ENCODE assay signal across 14 mouse cellular contexts in genomic region chr2:156581244-156581643, GRCm38 (mm10). TPM values are rescaled to one million over a fixed set of nuclear protein-coding genes. Genes with fewer than 3 reads are reported as not detected.
DNase-seq lines count a peak whose midpoint lies in the region; ATAC-seq lines count a peak whose summit lies in the region.
"Had no signal": no experiment of that assay in that cellular context is flagged by ENCODE, and none has a peak within 500 bp of the region (broad histone marks: within the 10 kb centered on the region; RNA-seq: fewer than 3 reads in every experiment).

No protein-coding gene starts in this region.

- no peaks in the 10 kb centered on the region for H3K27me3 ChIP-seq in neural tube, embryonic 15.5 days (replicated peaks)
- peaks cover 24% of the 10 kb centered on the region; the same call in 1 of the 2 replicates for H3K27me3 ChIP-seq in liver, embryonic 12.5 days (replicated peaks)

- H3K4me3 ChIP-seq in neural tube, embryonic 15.5 days (replicated peaks): no peak overlapping the region
- H3K4me3 ChIP-seq in liver, embryonic 12.5 days: no peak overlapping the region
- H3K4me3 ChIP-seq: erythroblast, embryonic 14.5 days; midbrain, embryonic 10.5 days had no signal

- no peak overlapping the region for H3K9ac ChIP-seq in neural tube, embryonic 15.5 days (replicated peaks)
- no peak overlapping the region for H3K9ac ChIP-seq in liver, embryonic 12.5 days
- H3K9ac ChIP-seq: hindbrain, embryonic 14.5 days; liver, postnatal 0 days had no signal

- ATAC-seq in neural tube, embryonic 15.5 days (ENCODE audit: low FRiP score): no peak
- no peak for ATAC-seq in liver, embryonic 12.5 days
- ATAC-seq: liver, postnatal 0 days had no signal

- H3K4me2 ChIP-seq in neural tube, embryonic 15.5 days: no peak overlapping the region
- H3K4me2 ChIP-seq in liver, embryonic 12.5 days: no peak overlapping the region
- H3K4me2 ChIP-seq: hindbrain, embryonic 14.5 days had no signal

- peak; percentile 34 for DNase-seq in cerebellum, adult 11-12 months
- DNase-seq in cerebellum, adult 9-10 months: no peak
- DNase-seq in adrenal gland, postnatal 36 days: peak; percentile 42 to 58
- DNase-seq in layer of hippocampus, adult 8-10 months (ENCODE audit: low spot score in 2 of 2): peak; percentile 79 to 84
- peak; percentile 87 to 89 for DNase-seq in left cerebral cortex, postnatal 36 days (ENCODE audit: low spot score in 2 of 2)
- DNase-seq in kidney, adult 9 months: no peak
- DNase-seq: heart, adult 11 months; kidney, postnatal 4 days; liver, postnatal 0 days had no signal

- H3K9me3 ChIP-seq in neural tube, embryonic 15.5 days (replicated peaks): no peaks in the 10 kb centered on the region
- no peaks in the 10 kb centered on the region for H3K9me3 ChIP-seq in liver, embryonic 12.5 days (replicated peaks)
- H3K9me3 ChIP-seq: midbrain, embryonic 10.5 days had no signal

- peaks cover 14% of the 10 kb centered on the region for H3K4me1 ChIP-seq in neural tube, embryonic 15.5 days
- H3K4me1 ChIP-seq in liver, embryonic 12.5 days: no peaks in the 10 kb centered on the region

- H3K36me3 ChIP-seq in neural tube, embryonic 15.5 days: no peaks in the 10 kb centered on the region
- H3K36me3 ChIP-seq in liver, embryonic 12.5 days: no peaks in the 10 kb centered on the region
- H3K36me3 ChIP-seq: midbrain, embryonic 10.5 days had no signal

- intact Hi-C loops in left cerebral cortex, postnatal 36 days (cut with DNase I): no loop called here

- 52% methylated on average over 10 of the region's 10 CpGs for WGBS in neural tube, embryonic 15.5 days
- 54% methylated on average over 10 of the region's 10 CpGs for WGBS in liver, embryonic 12.5 days (ENCODE audit: insufficient replicate concordance)

- H3K27ac ChIP-seq in neural tube, embryonic 15.5 days (replicated peaks): no peak overlapping the region
- no peak overlapping the region for H3K27ac ChIP-seq in liver, embryonic 12.5 days
- H3K27ac ChIP-seq: hindbrain, embryonic 14.5 days; midbrain, embryonic 10.5 days had no signal

RNA-seq across cellular contexts. Expression of gene Dlgap4, which starts 32.3 kb away (rescaled TPM):
- total RNA-seq in adrenal gland, postnatal 36 days (2021): 10 to 100 TPM; 45.4 to 47.3 TPM
- total RNA-seq in layer of hippocampus, adult 8-10 months (2022): 100 to 1,000 TPM; 180 to 193 (median 189) TPM
- 100 to 1,000 TPM; 224 to 241 TPM for total RNA-seq in left cerebral cortex, postnatal 36 days (2021)
- polyA plus RNA-seq in neural tube, embryonic 15.5 days (2015; fragmentation: Nextera tagmentation; extraction: Ambion mirVana): 161 and 188 TPM in 2 replicates
- polyA plus RNA-seq in liver, embryonic 12.5 days (2016; fragmentation: Nextera tagmentation; extraction: Ambion mirVana): 24.5 and 28.7 TPM in 2 replicates

RNA-seq across cellular contexts. Expression of gene Aar2, which starts 33.9 kb away (rescaled TPM):
- total RNA-seq in adrenal gland, postnatal 36 days (2021): 10 to 100 TPM; 35.3 to 36.2 TPM
- 10 to 100 TPM; 35.7 to 39.3 (median 37.2) TPM for total RNA-seq in layer of hippocampus, adult 8-10 months (2022)
- total RNA-seq in left cerebral cortex, postnatal 36 days (2021): 10 to 100 TPM; 34.5 to 38.8 TPM
- 42.0 and 42.8 TPM in 2 replicates for polyA plus RNA-seq in neural tube, embryonic 15.5 days (2015; fragmentation: Nextera tagmentation; extraction: Ambion mirVana)
- polyA plus RNA-seq in liver, embryonic 12.5 days (2016; fragmentation: Nextera tagmentation; extraction: Ambion mirVana): 20.9 and 22.6 TPM in 2 replicates

Comparison
In these comparisons a context has a peak if more than half of its experiments do, and no peak if none do; other contexts are left out.
1. DNase-seq: peak in cerebellum, adult 11-12 months (single experiment), adrenal gland, postnatal 36 days (2 of 2), layer of hippocampus, adult 8-10 months (2 of 2) and left cerebral cortex, postnatal 36 days (2 of 2); none in cerebellum, adult 9-10 months (single experiment) and kidney, adult 9 months (single experiment).